Mouse (Mus musculus) bone marrow macrophage, adult 2 months (primary cell): ENCODE data around the gene Stkld1. TPM values are rescaled to one million over a fixed set of nuclear protein-coding genes. Genes with fewer than 3 reads are reported as not detected.
A peak's percentile ranks its signal among the peaks of the same experiment; 100 is the strongest.

Experiments used
- H3K27ac ChIP-seq: 2 replicates; pipeline ENCODE4 v1.5.1; 2012; ENCODE audit warnings: low read depth, low read length; ENCODE audit not compliant: insufficient read depth
- H3K4me1 ChIP-seq: 2 replicates; pipeline ENCODE4 v1.6.1; 2012; ENCODE audit warnings: low read length; ENCODE audit not compliant: control insufficient read depth, insufficient read depth
- H3K4me3 ChIP-seq: 2 replicates; pipeline ENCODE4 v1.5.1; 2012; ENCODE audit warnings: mild to moderate bottlenecking, low read length, moderate library complexity; ENCODE audit not compliant: insufficient read depth
- CTCF ChIP-seq: IDR thresholded peaks from 2 replicates; pipeline ENCODE4 v1.5.1; 2012; ENCODE audit warnings: low read depth, mild to moderate bottlenecking, low read length, moderate library complexity
- POLR2A ChIP-seq: IDR thresholded peaks from 2 replicates; pipeline ENCODE4 v1.6.1; 2012; ENCODE audit warnings: mild to moderate bottlenecking, low read depth, low read length, borderline replicate concordance
- polyA plus RNA-seq: library from polyadenylated mRNA; stranded (reverse); fragments of >200 nt; gene quantifications from 2 replicates; pipeline ENCODE4 v1.2.4, GENCODE M21; 2012; ENCODE audit not compliant: missing spikeins, insufficient read depth, insufficient read length

Stkld1 gene
- polyA plus RNA-seq, 1 experiment, result 2.5 TPM

- Histone ChIP-seq H3K27ac (no peak overlapping the region), H3K4me1 (peaks cover 14% of the 10 kb centered on the region), H3K4me3 (no peak overlapping the region)
- peak; percentile 76 for TF ChIP-seq CTCF
- TF ChIP-seq POLR2A, result no peak
Observed at GRCm38 (mm10) chr2:26907109-26907508, 26.7 kb upstream of the Stkld1 start.

GRCm38 (mm10) chr2:26908710-26909386 is 25.0 kb upstream of the Stkld1 start:
- Histone ChIP-seq H3K4me1 (peaks cover 14% of the 10 kb centered on the region), H3K4me3 (peak overlapping the region; percentile 90), H3K27ac (no peak overlapping the region)
- TF ChIP-seq CTCF, result no peak

GRCm38 (mm10) chr2:26909387-26909784 is 24.5 kb upstream of the Stkld1 start:
- H3K27ac ChIP-seq, result peak overlapping the region; percentile 49
- H3K4me3 ChIP-seq, result peak overlapping the region; percentile 90
- H3K4me1 ChIP-seq, result peaks cover 14% of the 10 kb centered on the region
- TF ChIP-seq POLR2A (no peak), CTCF (no peak)

GRCm38 (mm10) chr2:26910124-26910993 is 23.5 kb upstream of the Stkld1 start, which contains the start of the genes Med22 and Rpl7a:
TSS of gene Med22 (minus strand) at chr2:26910677.
TSS of gene Rpl7a (plus strand) at chr2:26910764.
- peaks cover 17% of the 10 kb centered on the region for H3K4me1 ChIP-seq
- H3K4me3 ChIP-seq, result peak within 1 kb of the TSS; percentile 90
- no peak for TF ChIP-seq CTCF
- peak; percentile 73; the same call in 1 of the 2 replicates for TF ChIP-seq POLR2A
- peak within 1 kb of the TSS; percentile 80 for H3K27ac ChIP-seq

GRCm38 (mm10) chr2:26910994-26911765 is 22.7 kb upstream of the Stkld1 start:
- no peak for TF ChIP-seq CTCF
- TF ChIP-seq POLR2A, result no peak
- peaks cover 17% of the 10 kb centered on the region for H3K4me1 ChIP-seq
- peak overlapping the region; percentile 80 for H3K27ac ChIP-seq
- H3K4me3 ChIP-seq, result peak overlapping the region; percentile 83

- peaks cover 16% of the 10 kb centered on the region for H3K4me1 ChIP-seq
- peak overlapping the region; percentile 83 for H3K4me3 ChIP-seq
- TF ChIP-seq POLR2A, result no peak
- H3K27ac ChIP-seq, result no peak overlapping the region
Observed at GRCm38 (mm10) chr2:26912253-26912770, 21.5 kb upstream of the Stkld1 start.

- TF ChIP-seq CTCF (no peak), POLR2A (no peak)
- H3K4me1 ChIP-seq, result peaks cover 15% of the 10 kb centered on the region
- no peak overlapping the region for H3K27ac ChIP-seq
- H3K4me3 ChIP-seq, result no peak overlapping the region
Observed at GRCm38 (mm10) chr2:26913416-26914147, 20.3 kb upstream of the Stkld1 start.

GRCm38 (mm10) chr2:26914148-26914941 is 19.5 kb upstream of the Stkld1 start:
- Histone ChIP-seq H3K4me3 (0 out of 2 replicates have a peak overlapping the region, but pooled peaks have one; percentile 1), H3K27ac (no peak overlapping the region), H3K4me1 (peaks cover 9% of the 10 kb centered on the region)
- TF ChIP-seq CTCF, result no peak
- TF ChIP-seq POLR2A, result no peak
